Mouse (Mus musculus) G1E (cell line): ENCODE measurements around the gene Cd84.

Source experiments
- CTCF ChIP-seq: IDR thresholded peaks from 2 replicates; pipeline ENCODE4 v1.5.1; 2012; ENCODE audit warnings: low read depth, low read length, inconsistent platforms, mixed read lengths
- GATA2 ChIP-seq: IDR thresholded peaks from 2 replicates; pipeline ENCODE4 v1.6.1; 2012; ENCODE audit warnings: low read depth, low read length, inconsistent platforms, borderline replicate concordance
- POLR2AphosphoS5 ChIP-seq: IDR thresholded peaks from 2 replicates; pipeline ENCODE4 v1.6.1; 2012; ENCODE audit warnings: low read depth, low read length, inconsistent platforms; ENCODE audit not compliant: insufficient replicate concordance
- TAL1 ChIP-seq: conservative IDR thresholded peaks from 2 replicates; pipeline ENCODE4 v1.6.1; 2012; ENCODE audit warnings: low read depth, low read length, inconsistent platforms, mixed read lengths

- TF ChIP-seq CTCF: no peak
- TF ChIP-seq GATA2: no peak
- TF ChIP-seq TAL1: no peak
- TF ChIP-seq POLR2AphosphoS5: no peak
Measured at GRCm38 (mm10) chr1:171849454-171849853, 10.0 kb downstream of the Cd84 start.
